Mouse (Mus musculus) forebrain, postnatal 0 days (tissue): ENCODE data around the gene Ksr2. TPM values are rescaled to one million over a fixed set of nuclear protein-coding genes. Genes with fewer than 3 reads are reported as not detected.

Experiments
- ATAC-seq: fragments of 200-750 bp; cut with Nextera tagmentation; 2 replicates; pipeline ENCODE4 v1.8.0; 2017; ENCODE audit warnings: mild to moderate bottlenecking, moderate library complexity
- DNase-seq: peaks from one replicate; pipeline ENCODE4 v3.0.0-alpha.2; 2015
- H3K27ac ChIP-seq: fragments of 300-500 bp; sonication (generic); 2 replicates; pipeline ENCODE4 v1.5.1; 2014; ENCODE audit warnings: low read depth, mild to moderate bottlenecking, antibody characterized with exemption, low read length, moderate library complexity, mixed read lengths
- H3K27me3 ChIP-seq: fragments of 300-500 bp; sonication (generic); 2 replicates; pipeline ENCODE4 v1.6.1; 2014; ENCODE audit warnings: mild to moderate bottlenecking, low read length, mixed read lengths; ENCODE audit not compliant: insufficient read depth
- H3K36me3 ChIP-seq: fragments of 300-500 bp; sonication (generic); 2 replicates; pipeline ENCODE4 v1.6.1; 2014; ENCODE audit warnings: mild to moderate bottlenecking, moderate library complexity; ENCODE audit not compliant: insufficient read depth
- H3K4me1 ChIP-seq: fragments of 300-500 bp; sonication (generic); 2 replicates; pipeline ENCODE4 v1.6.1; 2014; ENCODE audit warnings: antibody characterized with exemption; ENCODE audit not compliant: insufficient read depth
- H3K4me2 ChIP-seq: fragments of 300-500 bp; sonication (generic); 2 replicates; pipeline ENCODE4 v1.6.1; 2014; ENCODE audit warnings: low read depth, mild to moderate bottlenecking, moderate library complexity
- H3K4me3 ChIP-seq: fragments of 300-500 bp; sonication (generic); 2 replicates; pipeline ENCODE4 v1.5.1; 2014; ENCODE audit warnings: low read depth, low read length, mixed read lengths
- H3K9ac ChIP-seq: fragments of 300-500 bp; sonication (generic); 2 replicates; pipeline ENCODE4 v1.6.1; 2014; ENCODE audit warnings: mild to moderate bottlenecking
- H3K9me3 ChIP-seq: fragments of 300-500 bp; sonication (generic); 2 replicates; pipeline ENCODE4 v1.6.1; 2016; ENCODE audit warnings: low read length
- CTCF ChIP-seq: sonication (generic); IDR thresholded peaks from 2 replicates; pipeline ENCODE4 v1.5.1; 2016; ENCODE audit warnings: antibody characterized with exemption, control low read depth, low read depth
- WGBS: fragments of 180-500 bp; shearing (Covaris S2); extraction: QIAGEN DNeasy Blood & Tissue Kit; methylation state at CpG from one replicate; pipeline ENCODE4 v1.1.7; 2014; 5-methylcytosine and 5-hydroxymethylcytosine counted together
- polyA plus RNA-seq: library from polyadenylated mRNA; unstranded; fragments of >200 nt; fragmentation: Nextera tagmentation; extraction: Ambion mirVana; gene quantifications from 2 replicates; pipeline ENCODE4 v1.2.1, GENCODE M21; 2015
- total RNA-seq: library from RNA; depleted of rRNA; stranded (reverse); fragments of >200 nt; gene quantifications from 2 replicates; pipeline ENCODE4 v1.2.3, GENCODE M21; 2014

Ksr2 gene
- total and polyA plus RNA-seq, 2 experiments from 2014 or later = 5.4 to 9.2 TPM

DNA sequence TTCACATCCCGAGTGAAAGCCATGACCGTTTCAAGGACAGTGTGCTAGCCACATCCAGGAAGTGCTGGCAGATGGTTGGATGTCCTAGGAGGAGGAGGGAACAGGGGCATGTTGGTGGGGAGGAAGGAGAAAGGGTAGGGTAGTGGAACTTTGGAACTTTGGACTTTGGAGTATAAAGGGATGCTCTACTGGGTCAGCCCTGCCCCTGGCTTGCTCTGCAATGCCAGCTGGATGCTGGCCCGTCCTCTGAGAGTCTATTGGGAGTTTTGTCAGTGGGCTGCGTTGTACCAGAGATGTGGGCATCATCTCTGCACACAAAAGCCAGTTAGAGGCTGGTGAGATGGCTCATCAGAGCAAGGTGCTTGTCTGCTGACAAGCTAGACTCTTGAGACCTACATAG, 107.4 kb downstream of the Ksr2 start:
- Histone ChIP-seq H3K9me3 (no peaks in the 10 kb centered on the region), H3K4me2 (no peak overlapping the region), H3K27me3 (no peaks in the 10 kb centered on the region), H3K4me1 (no peaks in the 10 kb centered on the region), H3K36me3 (no peaks in the 10 kb centered on the region), H3K9ac (no peak overlapping the region), H3K27ac (no peak overlapping the region), H3K4me3 (no peak overlapping the region)
- DNase-seq = no peak
- ATAC-seq = no peak
- no peak for TF ChIP-seq CTCF
- WGBS = 74% methylated on average over 4 of the region's 4 CpGs

DNA sequence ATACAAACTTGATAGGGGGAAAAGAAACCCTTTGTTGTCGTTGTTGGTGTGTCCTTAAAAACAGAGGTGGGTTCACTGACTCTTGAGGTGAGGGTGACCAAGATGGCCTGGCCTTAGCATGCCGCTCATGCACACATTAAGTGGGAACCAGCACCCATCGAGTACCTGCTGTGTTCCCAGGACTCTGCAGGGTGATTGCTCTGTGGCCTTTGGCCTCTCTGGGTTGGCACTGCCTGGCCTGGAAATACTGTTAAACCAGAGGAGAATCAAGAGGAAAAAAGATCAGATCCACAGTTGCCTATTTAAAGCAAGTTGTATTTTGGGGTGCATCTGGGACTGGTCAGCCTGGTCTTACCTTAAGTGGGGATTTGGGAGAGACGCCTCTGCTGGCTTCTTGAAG, 107.9 kb downstream of the Ksr2 start:
- Histone ChIP-seq H3K4me3 (no peak overlapping the region), H3K9ac (no peak overlapping the region), H3K27me3 (no peaks in the 10 kb centered on the region), H3K4me1 (no peaks in the 10 kb centered on the region), H3K27ac (no peak overlapping the region), H3K36me3 (no peaks in the 10 kb centered on the region), H3K4me2 (no peak overlapping the region), H3K9me3 (no peaks in the 10 kb centered on the region)
- no peak for TF ChIP-seq CTCF
- WGBS = 92% methylated on average over 4 of the region's 4 CpGs
- DNase-seq (no peak), ATAC-seq (no peak)

DNA sequence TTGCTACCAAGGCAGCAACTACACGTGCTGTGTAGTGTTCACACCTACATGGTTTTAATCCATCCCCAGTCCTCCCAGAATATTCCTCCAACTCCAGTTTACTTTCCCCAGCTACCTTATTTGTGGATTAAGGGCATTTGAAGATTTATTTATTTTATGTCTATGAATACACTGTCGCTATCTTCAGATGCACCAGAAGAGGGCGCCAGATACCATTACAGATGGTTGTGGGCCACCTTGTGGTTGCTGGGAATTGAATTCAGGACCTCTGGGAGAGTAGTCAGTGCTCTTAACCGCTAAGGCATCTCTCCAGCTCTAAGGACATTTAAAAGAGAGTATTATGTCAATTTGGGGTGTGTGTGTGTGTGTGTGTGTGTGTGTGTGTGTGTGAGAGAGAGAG, 108.7 kb downstream of the Ksr2 start:
- Histone ChIP-seq H3K4me3 (no peak overlapping the region), H3K27me3 (no peaks in the 10 kb centered on the region), H3K9ac (no peak overlapping the region), H3K27ac (no peak overlapping the region), H3K9me3 (no peaks in the 10 kb centered on the region), H3K4me1 (no peaks in the 10 kb centered on the region), H3K4me2 (no peak overlapping the region), H3K36me3 (no peaks in the 10 kb centered on the region)
- DNase-seq (no peak), ATAC-seq (no peak)
- WGBS = 78% methylated on average over 4 of the region's 4 CpGs
- TF ChIP-seq CTCF = peak; percentile 39

DNA sequence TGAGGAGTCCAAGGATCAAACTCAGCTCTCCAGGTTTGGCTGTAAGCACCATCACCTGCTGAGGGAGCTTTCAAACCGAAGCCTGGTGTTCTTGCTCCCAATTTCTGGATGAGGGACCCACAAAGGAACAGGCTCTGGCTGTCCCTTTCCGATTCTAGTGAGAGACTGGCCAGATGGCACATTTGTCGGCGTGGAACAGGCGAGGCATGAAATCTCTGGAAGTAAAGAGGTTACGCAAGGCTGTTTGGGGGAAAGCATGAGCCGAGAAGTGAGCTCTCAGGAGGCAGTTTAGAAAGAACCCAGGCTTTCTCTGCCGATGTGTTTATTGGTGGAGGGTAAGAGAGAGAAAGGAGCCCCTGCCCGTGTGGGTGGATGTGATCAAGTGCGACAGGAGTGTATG, 109.2 kb downstream of the Ksr2 start:
- no peaks in the 10 kb centered on the region for H3K9me3 ChIP-seq
- WGBS = 51% methylated on average over 10 of the region's 10 CpGs
- no peak overlapping the region for H3K4me2 ChIP-seq
- H3K27ac ChIP-seq = peak overlapping the region; percentile 45; the same call in 1 of the 2 replicates
- no peak overlapping the region for H3K9ac ChIP-seq
- DNase-seq = peak; percentile 62
- H3K36me3 ChIP-seq = no peaks in the 10 kb centered on the region
- TF ChIP-seq CTCF = no peak
- no peaks in the 10 kb centered on the region for H3K4me1 ChIP-seq
- no peaks in the 10 kb centered on the region for H3K27me3 ChIP-seq
- ATAC-seq = peak; percentile 69
- no peak overlapping the region for H3K4me3 ChIP-seq

DNA sequence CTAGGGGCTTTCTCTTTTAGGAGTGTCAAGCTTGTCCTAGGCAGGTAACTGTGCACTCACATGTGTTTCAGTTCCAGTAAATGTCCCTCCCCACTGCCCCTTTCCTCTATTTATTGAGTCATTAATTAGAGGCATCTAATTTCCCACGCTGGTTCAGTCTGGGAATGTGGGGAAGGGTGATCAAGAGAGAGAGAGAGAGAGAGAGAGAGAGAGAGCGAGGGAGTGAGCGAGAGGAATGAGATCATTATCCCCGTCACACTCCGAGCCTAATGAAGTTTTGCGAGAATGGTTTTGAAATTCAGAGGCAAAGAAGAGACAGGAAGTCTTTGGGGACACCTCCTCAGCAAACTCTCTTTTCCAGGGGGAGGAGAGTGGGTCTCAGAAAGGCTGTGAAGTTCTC, 117.2 kb downstream of the Ksr2 start:
- H3K27me3 ChIP-seq = no peaks in the 10 kb centered on the region
- H3K27ac ChIP-seq = no peak overlapping the region
- WGBS = 26% methylated on average over 6 of the region's 6 CpGs
- DNase-seq = no peak
- no peak overlapping the region for H3K9ac ChIP-seq
- no peak overlapping the region for H3K4me3 ChIP-seq
- TF ChIP-seq CTCF = no peak
- H3K36me3 ChIP-seq = no peaks in the 10 kb centered on the region
- no peak for ATAC-seq
- H3K4me2 ChIP-seq = no peak overlapping the region
- no peaks in the 10 kb centered on the region for H3K9me3 ChIP-seq
- no peaks in the 10 kb centered on the region for H3K4me1 ChIP-seq

DNA sequence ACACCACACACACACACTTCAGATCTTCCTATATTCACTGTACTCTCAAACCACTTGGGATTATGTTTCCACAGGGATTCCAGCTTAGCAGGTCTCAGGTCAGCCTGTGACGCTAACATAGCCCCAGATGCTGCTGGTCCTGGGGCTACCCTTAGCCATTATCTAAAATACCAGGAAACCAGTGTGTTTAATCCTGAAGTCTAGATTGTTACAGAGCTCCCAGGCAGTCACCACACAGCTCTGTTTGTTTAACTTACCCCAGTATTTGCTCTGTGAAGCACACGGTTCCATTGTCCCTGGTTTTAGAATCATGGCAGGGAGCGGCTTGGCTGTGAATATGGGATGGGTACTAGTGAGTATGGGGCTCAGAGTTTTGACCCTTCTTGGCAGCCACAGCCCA, 125.4 kb downstream of the Ksr2 start:
- no peak overlapping the region for H3K4me2 ChIP-seq
- ATAC-seq = no peak
- no peaks in the 10 kb centered on the region for H3K9me3 ChIP-seq
- no peak overlapping the region for H3K9ac ChIP-seq
- H3K4me3 ChIP-seq = no peak overlapping the region
- H3K36me3 ChIP-seq = 0 out of 2 replicates have a peak, but pooled peaks cover 3% of the 10 kb centered on the region
- H3K4me1 ChIP-seq = no peaks in the 10 kb centered on the region
- no peak for DNase-seq
- TF ChIP-seq CTCF = no peak
- H3K27ac ChIP-seq = no peak overlapping the region
- no peaks in the 10 kb centered on the region for H3K27me3 ChIP-seq
- WGBS = 76% methylated on average over 3 of the region's 3 CpGs

DNA sequence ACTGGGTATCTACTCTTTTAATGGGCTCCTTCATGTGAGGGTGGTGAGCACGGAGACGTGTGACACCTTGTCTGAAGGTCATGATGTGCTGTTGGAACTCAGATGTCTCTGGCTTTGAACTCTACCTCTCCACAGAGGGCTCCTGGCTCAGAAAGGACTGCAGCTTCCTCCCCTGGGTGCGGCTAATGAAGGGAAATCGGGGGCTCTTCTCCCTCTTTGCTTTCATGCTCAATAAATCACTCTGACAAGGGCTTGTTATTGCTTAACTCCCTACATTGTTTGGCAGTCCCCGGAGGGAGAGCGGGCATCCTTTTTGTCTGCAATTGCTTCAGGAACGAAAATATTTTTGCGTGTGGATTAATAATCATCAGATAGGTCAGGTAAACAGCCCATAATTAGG, 127.9 kb downstream of the Ksr2 start:
- Histone ChIP-seq H3K4me1 (no peaks in the 10 kb centered on the region), H3K4me2 (no peak overlapping the region), H3K4me3 (no peak overlapping the region), H3K27ac (no peak overlapping the region), H3K27me3 (no peaks in the 10 kb centered on the region), H3K9me3 (no peaks in the 10 kb centered on the region), H3K9ac (no peak overlapping the region), H3K36me3 (0 out of 2 replicates have a peak, but pooled peaks cover 3% of the 10 kb centered on the region)
- 54% methylated on average over 8 of the region's 8 CpGs for WGBS
- DNase-seq (no peak), ATAC-seq (no peak)
- no peak for TF ChIP-seq CTCF
